20 mouse cellular contexts compared by ENCODE assay signal in genomic region chr15:85545369-85545768, GRCm38 (mm10). TPM values are rescaled to one million over a fixed set of nuclear protein-coding genes. Genes with fewer than 3 reads are reported as not detected.
DNase-seq lines count a peak whose midpoint lies in the region; ATAC-seq lines count a peak whose summit lies in the region.
"Had no signal": no experiment of that assay in that cellular context is flagged by ENCODE, and none has a peak within 500 bp of the region (broad histone marks: within the 10 kb centered on the region; RNA-seq: fewer than 3 reads in every experiment).

No protein-coding gene starts in this region.

- H3K9ac ChIP-seq in forebrain, embryonic 16.5 days (replicated peaks; ENCODE audit: low read depth, low read length) = no peak overlapping the region
- H3K9ac ChIP-seq: embryonic facial prominence, embryonic 12.5 days; forebrain, embryonic 12.5 days; forebrain, postnatal 0 days had no signal

- ATAC-seq in cerebellum, adult (ENCODE audit: insufficient number of reproducible peaks, low FRiP score, low TSS enrichment) = no peak
- ATAC-seq in forebrain, embryonic 16.5 days = no peak
- ATAC-seq: forebrain, embryonic 14.5 days; forebrain, postnatal 0 days had no signal

- no peak overlapping the region for H3K4me2 ChIP-seq in forebrain, embryonic 16.5 days (ENCODE audit: low read length)
- H3K4me2 ChIP-seq: embryonic facial prominence, embryonic 12.5 days; forebrain, embryonic 12.5 days had no signal

- 84% methylated on average over 5 of the region's 5 CpGs for WGBS in forebrain, embryonic 10.5 days
- WGBS in forebrain, embryonic 16.5 days = 87% methylated on average over 5 of the region's 5 CpGs

- H3K36me3 ChIP-seq in forebrain, embryonic 10.5 days (replicated peaks) = peaks cover 91% of the 10 kb centered on the region
- no peaks in the 10 kb centered on the region; the same call in 1 of the 2 replicates for H3K36me3 ChIP-seq in forebrain, embryonic 16.5 days (ENCODE audit: control insufficient read depth, insufficient read depth)
- H3K36me3 ChIP-seq: embryonic facial prominence, embryonic 10.5 days; embryonic facial prominence, embryonic 12.5 days had no signal

- H3K27ac ChIP-seq in forebrain, embryonic 10.5 days = peak overlapping the region; percentile 31; the same call in 1 of the 2 replicates
- no peak overlapping the region for H3K27ac ChIP-seq in forebrain, embryonic 16.5 days (ENCODE audit: low read length)
- H3K27ac ChIP-seq: embryonic facial prominence, embryonic 10.5 days; embryonic facial prominence, embryonic 12.5 days; forebrain, embryonic 12.5 days had no signal

- H3K4me1 ChIP-seq in forebrain, embryonic 10.5 days = peaks cover 52% of the 10 kb centered on the region
- H3K4me1 ChIP-seq in forebrain, embryonic 16.5 days (replicated peaks; ENCODE audit: control insufficient read depth, insufficient read depth, low read length) = 0 out of 2 replicates have a peak, but pooled peaks cover 2% of the 10 kb centered on the region
- H3K4me1 ChIP-seq: embryonic facial prominence, embryonic 12.5 days had no signal

- no peak overlapping the region for H3K4me3 ChIP-seq in forebrain, embryonic 10.5 days
- no peak overlapping the region for H3K4me3 ChIP-seq in forebrain, embryonic 16.5 days (replicated peaks; ENCODE audit: low read length)
- H3K4me3 ChIP-seq: embryonic facial prominence, embryonic 10.5 days; embryonic facial prominence, embryonic 12.5 days; forebrain, embryonic 12.5 days had no signal

- DNase-seq in cerebellum, adult 9-10 months = peak; percentile 17
- peak; percentile 39 to 55 for DNase-seq in cerebellum, postnatal 14 days
- no peak for DNase-seq in cerebellum, adult 11 months
- DNase-seq in forebrain, embryonic 10.5 days (ENCODE audit: extremely low spot score, low spot score) = no peak
- peak; percentile 7 for DNase-seq in brain, adult 2 months (ENCODE audit: low read depth, low spot score)
- no peak for DNase-seq in kidney, postnatal 25 days
- DNase-seq: adrenal gland, adult 2 months; adrenal gland, postnatal 10 days; adrenal gland, postnatal 25 days; forebrain, postnatal 0 days had no signal

- H3K27me3 ChIP-seq in forebrain, embryonic 10.5 days (ENCODE audit: poor library complexity, severe bottlenecking) = no peaks in the 10 kb centered on the region
- H3K27me3 ChIP-seq in forebrain, embryonic 16.5 days (replicated peaks; ENCODE audit: control insufficient read depth, insufficient read depth, low read length) = no peaks in the 10 kb centered on the region
- H3K27me3 ChIP-seq: forebrain, embryonic 12.5 days had no signal

- H3K9me3 ChIP-seq in forebrain, embryonic 10.5 days = no peaks in the 10 kb centered on the region
- H3K9me3 ChIP-seq in forebrain, embryonic 16.5 days (ENCODE audit: control insufficient read depth, low read length) = no peaks in the 10 kb centered on the region
- H3K9me3 ChIP-seq: embryonic facial prominence, embryonic 10.5 days; embryonic facial prominence, embryonic 12.5 days; forebrain, embryonic 12.5 days had no signal

RNA-seq across cellular contexts. Expression of gene Wnt7b, which starts 36.9 kb away (rescaled TPM):
- 126 and 134 TPM in 2 replicates for polyA plus RNA-seq in forebrain, embryonic 10.5 days (2016; fragmentation: Nextera tagmentation; extraction: Ambion mirVana)
- 110 and 125 TPM in 2 replicates for polyA plus RNA-seq in forebrain, embryonic 16.5 days (2015; fragmentation: Nextera tagmentation; extraction: Ambion mirVana)

RNA-seq across cellular contexts. Expression of gene 7530416G11Rik, which starts 42.3 kb away (rescaled TPM):
- not detected in 2 replicates for polyA plus RNA-seq in forebrain, embryonic 10.5 days (2016; fragmentation: Nextera tagmentation; extraction: Ambion mirVana)
- polyA plus RNA-seq in forebrain, embryonic 16.5 days (2015; fragmentation: Nextera tagmentation; extraction: Ambion mirVana) = not detected in 2 replicates
- polyA plus RNA-seq: adrenal gland, adult 2 months; C2C12; cerebellum, adult 2 months; cortical plate, adult 2 months; embryonic facial prominence, embryonic 10.5 days; embryonic facial prominence, embryonic 12.5 days; embryonic facial prominence, embryonic 14.5 days; forebrain, embryonic 12.5 days; forebrain, embryonic 14.5 days; forebrain, postnatal 0 days had no signal

Comparison
In these comparisons a context has a peak if more than half of its experiments do, and no peak if none do; other contexts are left out.
1. DNase-seq: peak in cerebellum, adult 9-10 months (single experiment), cerebellum, postnatal 14 days (2 of 2) and brain, adult 2 months (single experiment); none in cerebellum, adult 11 months (single experiment), forebrain, embryonic 10.5 days (single experiment) and kidney, postnatal 25 days (0 of 2).